Mouse (Mus musculus) kidney, embryonic 16.5 days (tissue): Measurements from ENCODE around the gene Zfp37. TPM values are rescaled to one million over a fixed set of nuclear protein-coding genes. Genes with fewer than 3 reads are reported as not detected.

Source experiments
- ATAC-seq: fragments of 200-750 bp; cut with Nextera tagmentation; 2 replicates; pipeline ENCODE4 v1.8.0; 2017; ENCODE audit warnings: moderate TSS enrichment; ENCODE audit not compliant: low FRiP score, low TSS enrichment
- H3K27ac ChIP-seq: fragments of 300-500 bp; sonication (generic); 2 replicates; pipeline ENCODE4 v1.5.1; 2014; ENCODE audit warnings: low read length
- H3K27me3 ChIP-seq: fragments of 300-500 bp; sonication (generic); 2 replicates; pipeline ENCODE4 v1.6.1; 2014; ENCODE audit warnings: low read length, control low read depth, mixed read lengths; ENCODE audit not compliant: insufficient read depth
- H3K36me3 ChIP-seq: fragments of 300-500 bp; sonication (generic); 2 replicates; pipeline ENCODE4 v1.6.1; 2014; ENCODE audit warnings: low read length, control low read depth, mixed read lengths; ENCODE audit not compliant: insufficient read depth
- H3K4me1 ChIP-seq: fragments of 300-500 bp; sonication (generic); 2 replicates; pipeline ENCODE4 v1.6.1; 2014; ENCODE audit warnings: low read length, control low read depth, mixed read lengths; ENCODE audit not compliant: insufficient read depth
- H3K4me2 ChIP-seq: fragments of 300-500 bp; sonication (generic); replicated peaks from 2 replicates; pipeline ENCODE4 v1.6.1; 2014; ENCODE audit warnings: low read depth, low read length
- H3K4me3 ChIP-seq: fragments of 300-500 bp; sonication (generic); 2 replicates; pipeline ENCODE4 v1.5.1; 2014; ENCODE audit warnings: mild to moderate bottlenecking, low read length
- H3K9ac ChIP-seq: fragments of 300-500 bp; sonication (generic); replicated peaks from 2 replicates; pipeline ENCODE4 v1.6.1; 2014; ENCODE audit warnings: low read length
- H3K9me3 ChIP-seq: fragments of 300-500 bp; sonication (generic); 2 replicates; pipeline ENCODE4 v1.6.1; 2016; ENCODE audit warnings: low read length, control low read depth
- WGBS: fragments of 180-500 bp; shearing (Covaris S2); extraction: QIAGEN DNeasy Blood & Tissue Kit; methylation state at CpG from one replicate; pipeline ENCODE4 v1.1.7; 2014; 5-methylcytosine and 5-hydroxymethylcytosine counted together
- polyA plus RNA-seq: library from polyadenylated mRNA; unstranded; fragments of >200 nt; fragmentation: Nextera tagmentation; extraction: Ambion mirVana; gene quantifications from 2 replicates; pipeline ENCODE4 v1.2.1, GENCODE M21; 2015

Gene Zfp37
- polyA plus RNA-seq, 1 experiment from 2014 or later: 10.8 TPM

- ATAC-seq: peak; percentile 93
- WGBS: 16% methylated on average over 7 of the region's 7 CpGs
Measured at GRCm38 (mm10) chr4:62263133-62263844, 32.4 kb upstream of the Zfp37 start.

GRCm38 (mm10) chr4:62262276-62262675 lies 31.4 kb upstream of the Zfp37 start, which contains the start of gene Slc31a2:
Slc31a2 (plus strand) TSS chr4:62262562.
- Histone ChIP-seq H3K9ac (no peak within 1 kb of the TSS), H3K4me2 (no peak within 1 kb of the TSS), H3K4me1 (peaks cover 7% of the 10 kb centered on the region; the same call in 1 of the 2 replicates), H3K27me3 (no peaks in the 10 kb centered on the region), H3K36me3 (no peaks in the 10 kb centered on the region), H3K4me3 (no peak within 1 kb of the TSS), H3K9me3 (no peaks in the 10 kb centered on the region), H3K27ac (no peak within 1 kb of the TSS)
- no peak for ATAC-seq
- 37% methylated on average over 2 of the region's 2 CpGs for WGBS

More at GRCm38 (mm10) chr4:62263133-62263844, 32.4 kb upstream of the Zfp37 start:
- no peak overlapping the region for H3K4me3 ChIP-seq
- no peak overlapping the region for H3K4me2 ChIP-seq
- H3K9ac ChIP-seq: no peak overlapping the region
- H3K27ac ChIP-seq: no peak overlapping the region
- no peaks in the 10 kb centered on the region for H3K9me3 ChIP-seq
- H3K4me1 ChIP-seq: peaks cover 7% of the 10 kb centered on the region; the same call in 1 of the 2 replicates
- no peaks in the 10 kb centered on the region for H3K27me3 ChIP-seq
- H3K36me3 ChIP-seq: no peaks in the 10 kb centered on the region

GRCm38 (mm10) chr4:62256931-62257330 lies 26.1 kb upstream of the Zfp37 start:
- 30% methylated on average over 8 of the region's 8 CpGs for WGBS
- Histone ChIP-seq H3K4me3 (no peak overlapping the region), H3K27ac (no peak overlapping the region), H3K4me1 (no peaks in the 10 kb centered on the region), H3K4me2 (no peak overlapping the region), H3K9me3 (no peaks in the 10 kb centered on the region), H3K36me3 (no peaks in the 10 kb centered on the region), H3K9ac (no peak overlapping the region), H3K27me3 (no peaks in the 10 kb centered on the region)
- ATAC-seq: no peak

- no peak overlapping the region for H3K9ac ChIP-seq
- no peak for ATAC-seq
Measured at GRCm38 (mm10) chr4:62254551-62254950, 23.7 kb upstream of the Zfp37 start.

GRCm38 (mm10) chr4:62251776-62252175 lies 20.9 kb upstream of the Zfp37 start:
- Histone ChIP-seq H3K27ac (no peak overlapping the region), H3K27me3 (no peaks in the 10 kb centered on the region), H3K9ac (no peak overlapping the region), H3K4me2 (no peak overlapping the region), H3K4me1 (no peaks in the 10 kb centered on the region), H3K36me3 (no peaks in the 10 kb centered on the region), H3K4me3 (no peak overlapping the region), H3K9me3 (no peaks in the 10 kb centered on the region)
- WGBS: 88% methylated on average over 4 of the region's 4 CpGs
- no peak for ATAC-seq

More at GRCm38 (mm10) chr4:62254551-62254950, 23.7 kb upstream of the Zfp37 start:
- WGBS: 67% methylated on average over 8 of the region's 8 CpGs
- no peak overlapping the region for H3K4me2 ChIP-seq
- no peaks in the 10 kb centered on the region for H3K4me1 ChIP-seq
- H3K36me3 ChIP-seq: no peaks in the 10 kb centered on the region
- H3K27me3 ChIP-seq: no peaks in the 10 kb centered on the region
- no peak overlapping the region for H3K4me3 ChIP-seq
- H3K9me3 ChIP-seq: no peaks in the 10 kb centered on the region
- no peak overlapping the region for H3K27ac ChIP-seq

- H3K4me2 ChIP-seq: no peak overlapping the region
- no peak overlapping the region for H3K4me3 ChIP-seq
- H3K9ac ChIP-seq: no peak overlapping the region
- no peaks in the 10 kb centered on the region for H3K36me3 ChIP-seq
- no peaks in the 10 kb centered on the region for H3K27me3 ChIP-seq
- H3K4me1 ChIP-seq: no peaks in the 10 kb centered on the region
- no peaks in the 10 kb centered on the region for H3K9me3 ChIP-seq
- 44% methylated on average over 3 of the region's 3 CpGs for WGBS
- no peak for ATAC-seq
- H3K27ac ChIP-seq: no peak overlapping the region
Measured at GRCm38 (mm10) chr4:62250896-62251544, 20.2 kb upstream of the Zfp37 start.

GRCm38 (mm10) chr4:62248328-62248727 lies 17.5 kb upstream of the Zfp37 start:
- ATAC-seq: no peak
- Histone ChIP-seq H3K4me3 (no peak overlapping the region), H3K9me3 (no peaks in the 10 kb centered on the region), H3K4me1 (no peaks in the 10 kb centered on the region), H3K4me2 (no peak overlapping the region), H3K36me3 (no peaks in the 10 kb centered on the region), H3K9ac (no peak overlapping the region), H3K27me3 (no peaks in the 10 kb centered on the region), H3K27ac (no peak overlapping the region)
- 37% methylated on average over 4 of the region's 4 CpGs for WGBS

GRCm38 (mm10) chr4:62240586-62240985 lies 9.7 kb upstream of the Zfp37 start:
- Histone ChIP-seq H3K27me3 (no peaks in the 10 kb centered on the region), H3K4me3 (no peak overlapping the region), H3K4me1 (no peaks in the 10 kb centered on the region), H3K4me2 (no peak overlapping the region), H3K27ac (no peak overlapping the region), H3K9me3 (no peaks in the 10 kb centered on the region), H3K9ac (no peak overlapping the region), H3K36me3 (no peaks in the 10 kb centered on the region)
- no peak for ATAC-seq
- 75% methylated on average over 6 of the region's 6 CpGs for WGBS

GRCm38 (mm10) chr4:62230153-62230552 lies 694 bp downstream of the Zfp37 start:
- whole genome bisulfite sequencing: 54% methylated on average over 1 of the region's 1 CpGs
- Histone ChIP-seq H3K9me3 (no peaks in the 10 kb centered on the region), H3K9ac (no peak overlapping the region), H3K4me1 (no peaks in the 10 kb centered on the region), H3K27ac (no peak overlapping the region), H3K36me3 (no peaks in the 10 kb centered on the region), H3K4me2 (no peak overlapping the region), H3K27me3 (no peaks in the 10 kb centered on the region), H3K4me3 (no peak overlapping the region)
- ATAC-seq: no peak

GRCm38 (mm10) chr4:62229448-62229847 lies 1.4 kb downstream of the Zfp37 start:
- no peak overlapping the region for H3K9ac ChIP-seq
- no peak overlapping the region for H3K27ac ChIP-seq
- no peak overlapping the region for H3K4me2 ChIP-seq
- H3K36me3 ChIP-seq: no peaks in the 10 kb centered on the region
- ATAC-seq: no peak
- no peaks in the 10 kb centered on the region for H3K27me3 ChIP-seq
- 86% methylated on average over 7 of the region's 7 CpGs for WGBS
- no peaks in the 10 kb centered on the region for H3K4me1 ChIP-seq
- no peak overlapping the region for H3K4me3 ChIP-seq
- no peaks in the 10 kb centered on the region for H3K9me3 ChIP-seq
